Mouse (Mus musculus) bone marrow, adult 2 months (tissue): ENCODE measurements around the gene Taar6.

Experiments
- CTCF ChIP-seq: fragments of 200-500 bp; IDR thresholded peaks from 2 replicates; pipeline ENCODE4 v1.5.1; 2011; ENCODE audit warnings: low read length, control low read depth; ENCODE audit not compliant: control insufficient read depth, insufficient read depth
- POLR2A ChIP-seq: fragments of 200-500 bp; IDR thresholded peaks from 2 replicates; pipeline ENCODE4 v1.6.1; 2011; ENCODE audit warnings: low read depth, mild to moderate bottlenecking, control low read depth, low read length, borderline replicate concordance; ENCODE audit not compliant: control insufficient read depth

DNA sequence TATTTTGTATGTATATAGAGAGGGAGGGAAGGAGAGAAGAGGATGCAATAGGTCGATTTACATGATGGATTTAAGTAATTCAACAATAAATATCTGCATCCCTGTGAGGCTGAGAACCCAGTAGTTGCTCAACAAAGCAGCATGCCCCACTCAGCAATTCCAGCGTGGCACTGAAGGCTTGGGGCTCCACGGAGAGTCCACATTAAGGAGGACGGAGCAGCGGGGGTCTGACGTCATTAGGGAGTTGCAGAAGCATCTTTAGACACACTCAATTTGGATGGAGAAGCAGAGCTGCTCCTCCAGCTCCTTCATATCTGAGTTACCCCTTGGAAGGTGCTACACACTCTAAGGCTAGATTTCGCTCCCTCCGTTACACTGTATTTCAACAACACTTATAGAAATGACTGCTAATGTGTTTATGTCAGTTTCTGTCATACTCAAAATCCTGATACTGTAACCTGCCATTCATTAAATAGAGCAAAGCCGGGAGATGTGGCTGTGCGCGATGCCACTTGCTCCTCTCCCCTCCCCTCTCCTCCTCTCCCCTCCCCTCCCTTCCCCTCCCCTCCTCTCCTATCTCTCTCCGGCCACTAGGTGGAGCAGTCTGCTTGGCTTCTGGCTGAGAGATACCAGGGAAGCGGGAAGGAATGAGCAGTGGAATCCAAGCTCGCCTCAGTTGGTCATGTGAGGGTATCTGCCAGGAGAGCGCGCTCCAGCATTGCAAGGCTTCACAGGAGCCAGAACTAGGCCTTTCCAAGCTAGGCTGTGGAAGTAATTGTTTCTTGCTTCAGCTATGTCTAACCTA is 6.3 kb downstream of the Taar6 start:
- TF ChIP-seq CTCF (peak; percentile 67), POLR2A (no peak)
